Mouse (Mus musculus): ENCODE measurements around the gene Grm4.

Gene Grm4

DNA sequence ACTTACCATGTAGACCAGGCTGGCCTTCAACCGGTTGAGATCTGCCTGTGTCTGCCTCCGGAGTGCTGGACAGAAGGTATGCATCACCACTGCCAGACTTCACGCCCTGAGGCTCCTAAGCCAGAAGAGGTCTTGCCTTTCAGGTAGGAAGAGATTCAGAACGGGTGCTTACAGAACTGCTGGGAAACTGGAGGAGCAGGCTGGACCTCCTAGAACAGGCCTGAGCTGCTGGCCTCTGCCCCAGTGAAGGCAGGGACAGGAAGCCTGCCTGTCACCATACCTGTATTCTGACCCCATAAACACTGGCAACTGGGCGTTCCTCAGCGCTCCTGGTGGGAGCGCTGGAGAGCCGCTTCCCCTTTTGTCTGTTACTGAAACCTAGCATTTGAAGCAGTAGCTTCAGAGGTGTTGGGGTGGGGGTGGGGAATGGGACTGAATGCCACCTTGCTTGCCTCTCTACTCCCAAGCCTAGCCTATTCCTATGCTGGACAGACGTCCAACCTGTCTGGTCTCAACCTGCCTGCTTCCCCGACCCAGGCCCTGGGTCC, 30.3 kb upstream of the Grm4 start:
- DNase-seq (ENCODE audit: low read depth, low spot score) = no peak

DNA sequence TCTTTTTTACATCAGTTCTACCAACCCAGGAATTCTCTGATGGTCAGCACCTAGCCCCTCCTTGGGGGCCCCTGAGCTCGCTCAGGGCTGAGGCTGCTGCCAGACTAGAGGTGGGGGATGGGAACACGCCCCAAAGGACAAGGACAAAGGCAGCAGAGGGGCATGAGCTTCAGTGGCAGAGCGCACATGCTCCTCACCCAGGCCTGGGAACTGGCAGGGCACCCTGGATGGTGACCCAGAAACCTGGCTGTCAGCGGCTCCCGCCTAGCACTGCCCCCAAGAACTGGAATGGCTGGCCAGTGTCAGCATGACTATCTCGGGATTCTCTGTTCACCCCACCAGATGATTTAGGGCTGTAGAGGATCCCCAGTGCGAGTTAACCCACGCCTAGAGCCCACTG, 28.0 kb upstream of the Grm4 start:
- no peak for DNase-seq (ENCODE audit: low read depth, low spot score)

DNA sequence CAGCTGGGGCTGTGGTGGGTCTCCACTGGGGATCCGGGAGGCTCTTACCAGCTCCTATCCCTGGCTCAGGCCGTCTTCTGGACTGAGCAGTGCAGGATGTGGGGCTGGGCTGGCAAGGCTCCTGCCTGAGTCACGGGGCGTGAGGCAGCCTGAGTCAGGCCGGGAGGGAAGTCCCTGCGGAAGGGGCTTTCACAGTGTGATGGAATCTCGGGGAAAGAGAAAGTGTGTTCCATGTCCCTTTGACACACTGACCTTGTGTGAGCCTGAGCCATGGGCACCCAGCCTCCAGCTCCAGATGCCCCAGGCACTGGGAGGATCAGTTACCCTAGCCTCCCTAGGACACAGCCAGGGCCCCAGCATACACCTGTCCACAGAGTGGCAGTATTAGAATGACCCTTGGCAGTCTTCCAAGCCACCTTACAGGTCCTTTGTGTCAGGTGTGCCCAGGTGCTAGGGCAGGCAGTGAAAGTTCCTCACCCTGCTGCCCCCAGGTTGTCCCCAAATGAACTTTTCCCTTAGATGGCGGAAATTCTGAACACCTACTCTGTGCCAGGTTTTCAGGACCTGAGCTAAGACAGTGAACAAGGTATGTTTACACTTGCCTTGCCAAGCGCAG, 26.2 kb upstream of the Grm4 start:
- DNase-seq (ENCODE audit: low read depth, low spot score) = no peak

DNA sequence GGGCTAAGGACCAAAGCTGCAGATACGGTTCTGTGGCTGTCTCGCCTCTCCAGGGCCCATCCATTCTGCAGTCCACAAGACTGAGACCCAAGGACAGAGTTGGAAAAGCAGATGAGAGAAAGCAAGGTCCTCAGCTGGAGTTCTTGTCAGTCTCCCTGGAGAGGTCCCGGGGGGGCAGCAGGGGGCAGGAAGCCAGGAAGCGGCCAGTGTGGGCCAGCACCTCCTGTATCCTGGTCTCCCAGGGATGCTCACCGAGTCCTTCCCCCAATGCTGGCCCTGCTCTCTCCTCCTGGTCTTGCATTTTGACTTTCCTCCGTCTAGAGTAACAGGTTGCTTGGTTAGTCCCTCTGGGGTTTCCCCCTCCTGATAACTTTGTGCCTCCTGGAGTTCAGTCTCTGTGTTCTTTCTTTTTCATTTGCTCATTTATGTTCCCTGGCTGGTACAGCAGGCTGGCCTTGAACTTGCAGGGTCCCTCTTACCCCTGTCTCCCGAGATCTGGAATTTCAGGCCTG, 25.4 kb upstream of the Grm4 start:
- no peak for DNase-seq (ENCODE audit: low read depth, low spot score)

DNA sequence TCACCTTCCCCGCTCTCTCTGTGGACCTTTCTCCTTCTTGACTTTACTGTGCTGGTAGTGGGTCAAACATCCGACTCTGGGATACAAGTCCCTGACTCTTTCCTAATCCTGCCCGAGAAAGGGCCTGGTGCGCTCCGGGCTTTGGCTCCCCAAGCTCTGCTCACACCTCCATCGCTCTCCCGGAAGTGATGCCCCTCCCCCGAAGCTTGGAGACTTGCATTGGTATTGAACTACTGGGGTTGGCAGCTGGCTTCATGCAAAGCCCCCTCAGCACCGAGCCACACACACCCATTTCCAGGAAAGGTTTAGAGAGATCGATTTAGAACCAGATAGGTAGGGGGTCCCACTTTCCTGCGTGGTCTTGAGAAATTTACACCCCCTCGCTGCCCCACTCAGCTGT, 24.8 kb upstream of the Grm4 start:
- DNase-seq (ENCODE audit: low read depth, low spot score) = no peak

DNA sequence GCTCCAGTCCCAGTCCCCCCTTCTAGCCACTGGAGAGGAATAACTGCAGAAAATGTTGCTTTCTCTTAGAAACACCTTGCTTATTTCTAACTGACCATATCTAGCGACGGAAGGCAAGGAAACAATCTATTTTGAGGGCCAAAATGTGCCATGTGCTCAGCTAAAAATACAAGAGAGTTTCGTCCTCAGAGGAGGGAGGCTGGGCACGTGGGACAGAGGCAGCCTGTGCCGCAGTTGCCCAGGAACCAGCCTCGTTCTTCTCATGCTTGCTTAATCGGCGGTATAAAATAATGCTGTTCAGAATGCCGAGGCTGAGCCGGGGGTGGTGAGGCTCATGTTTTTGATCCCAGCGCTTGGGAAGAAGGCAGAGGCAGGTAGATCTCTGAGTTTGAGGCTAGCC, 23.3 kb upstream of the Grm4 start:
- DNase-seq (ENCODE audit: low read depth, low spot score) = no peak

DNA sequence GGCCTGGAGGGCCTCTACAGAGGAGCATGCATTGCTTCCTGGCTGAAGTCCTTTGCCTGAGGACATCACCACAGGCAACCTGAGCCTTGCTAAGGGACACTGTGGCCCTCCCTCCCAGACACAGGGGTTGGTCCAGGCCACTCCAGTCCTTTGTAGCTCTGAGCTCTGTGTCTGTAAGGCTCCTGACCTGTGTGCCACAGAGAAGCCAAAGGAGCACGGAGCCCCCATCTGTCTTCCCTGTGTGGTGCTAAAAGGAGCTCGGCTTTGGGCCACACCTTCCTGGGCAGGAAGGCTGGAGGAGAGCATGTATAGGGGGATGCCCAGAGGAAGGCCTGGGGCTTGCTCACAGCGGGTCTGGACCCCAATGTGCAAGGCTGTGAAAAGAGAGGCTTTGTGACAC, 20.8 kb upstream of the Grm4 start:
- no peak for DNase-seq (ENCODE audit: low read depth, low spot score)

DNA sequence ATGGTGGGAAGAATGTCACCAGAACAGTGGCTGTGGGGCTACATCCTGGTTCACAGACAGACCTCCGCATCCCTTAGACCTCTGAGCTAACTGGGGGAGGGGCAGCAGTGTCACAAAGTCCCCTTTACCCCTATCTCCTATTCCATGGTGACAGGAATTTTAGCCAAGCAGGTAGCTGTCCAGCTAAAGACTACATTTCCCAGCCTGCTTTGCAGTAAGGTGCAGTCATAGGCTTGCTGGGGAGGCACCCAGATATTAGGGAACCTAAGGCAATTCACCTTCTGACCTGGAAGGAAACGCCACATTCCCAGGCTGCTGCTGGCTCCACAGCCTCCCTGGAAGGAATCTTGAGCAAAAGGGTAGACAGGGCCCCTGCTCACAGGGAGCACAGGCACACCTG, 20.1 kb upstream of the Grm4 start:
- no peak for DNase-seq (ENCODE audit: low read depth, low spot score)

DNA sequence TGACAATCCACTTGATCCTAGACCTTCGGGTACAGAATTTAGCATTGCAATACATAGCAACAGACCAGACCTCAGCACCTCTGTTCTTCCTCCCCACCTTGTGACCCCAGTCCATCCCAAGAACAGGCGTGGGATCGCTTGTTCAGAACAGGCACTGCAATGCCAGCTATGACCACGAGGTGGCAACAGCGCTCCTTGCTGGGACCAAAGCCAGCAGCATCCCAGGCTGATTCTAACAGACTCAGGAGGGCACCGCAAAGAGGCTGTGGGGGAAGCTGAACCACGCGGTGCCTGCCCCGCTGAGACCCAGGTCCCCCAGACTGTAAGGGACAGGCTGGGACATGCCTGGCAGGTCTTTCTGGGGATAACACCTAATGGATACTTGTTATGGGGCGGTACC, 13.5 kb upstream of the Grm4 start:
- DNase-seq (ENCODE audit: low read depth, low spot score) = no peak

DNA sequence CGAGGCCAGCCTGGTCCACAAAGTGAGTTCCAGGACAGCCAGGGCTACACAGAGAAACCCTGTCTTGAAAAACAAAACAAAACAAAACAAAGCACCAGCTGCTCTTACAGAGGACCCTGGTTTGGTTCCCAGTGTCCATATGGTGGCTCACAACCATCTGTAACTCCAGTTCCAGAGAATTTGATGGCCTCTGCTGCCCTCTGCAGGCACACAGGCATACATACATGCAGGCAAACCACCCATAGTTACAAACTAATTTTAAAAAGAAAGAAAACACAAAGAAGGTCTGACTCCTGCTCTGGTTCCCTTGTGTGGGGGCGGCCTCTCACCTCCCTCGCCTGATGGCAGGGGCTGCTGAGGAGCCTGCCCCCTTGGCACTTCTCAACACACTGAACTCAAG, 12.2 kb upstream of the Grm4 start:
- no peak for DNase-seq (ENCODE audit: low read depth, low spot score)

DNA sequence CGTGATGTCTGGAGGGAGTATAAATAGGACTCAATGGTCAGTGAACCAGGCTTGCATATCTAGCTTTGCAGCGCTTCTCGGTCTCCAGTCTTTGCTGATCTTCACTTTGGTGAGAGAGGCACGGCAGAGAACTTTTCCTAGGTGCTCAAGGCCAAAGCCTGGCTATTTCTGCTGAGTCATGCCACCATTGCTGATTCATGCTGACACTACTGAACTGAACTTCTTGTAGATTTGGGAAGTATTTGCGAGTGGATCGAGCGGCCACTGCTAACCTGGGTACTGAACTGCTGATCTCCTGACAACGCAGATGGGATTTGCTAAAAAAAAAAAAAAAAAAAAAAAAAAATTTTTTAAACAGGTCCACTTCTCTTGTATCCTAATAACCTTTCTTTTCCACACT, 10.9 kb upstream of the Grm4 start:
- no peak for DNase-seq (ENCODE audit: low read depth, low spot score)

DNA sequence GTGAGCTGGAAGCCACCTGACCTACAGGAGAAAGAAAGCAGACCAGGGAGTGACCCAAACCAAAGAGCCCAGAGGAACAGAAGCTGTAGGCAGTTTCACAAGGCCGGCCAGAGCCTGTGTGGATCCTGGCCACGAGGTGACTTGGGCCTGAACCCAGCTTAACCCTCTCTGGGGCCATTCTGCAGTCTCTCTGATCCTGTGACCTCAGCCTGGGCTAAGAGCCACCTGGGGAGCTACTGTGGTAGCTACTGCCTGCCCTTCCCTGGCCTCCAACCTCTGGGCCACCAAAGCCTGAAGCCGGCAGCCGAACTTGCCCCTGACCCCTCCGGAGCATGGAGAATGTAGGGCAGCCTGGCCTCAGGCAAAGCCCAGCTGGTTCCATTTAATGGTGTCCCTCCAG, 7.6 kb upstream of the Grm4 start:
- DNase-seq (ENCODE audit: low read depth, low spot score) = no peak

DNA sequence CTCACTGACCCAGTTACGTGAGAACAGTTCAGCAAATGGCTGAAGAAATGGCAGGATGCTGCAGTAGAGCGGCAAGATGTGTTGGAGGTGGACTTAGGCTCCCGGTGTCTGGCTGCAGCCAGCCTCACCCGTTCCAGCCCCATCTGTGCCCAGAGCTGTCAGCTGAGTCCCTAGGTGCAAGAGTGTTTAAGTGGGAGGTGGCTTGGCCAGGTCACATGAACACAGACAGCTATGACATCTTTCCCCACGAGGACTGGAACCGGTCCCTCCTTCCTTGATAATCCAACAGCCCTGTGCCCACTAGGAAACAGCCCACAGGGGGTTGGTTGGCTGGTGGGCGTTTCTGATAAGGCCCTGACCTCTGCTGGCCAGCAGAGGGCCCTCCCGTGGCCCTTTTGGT, 6.8 kb upstream of the Grm4 start:
- no peak for DNase-seq (ENCODE audit: low read depth, low spot score)

DNA sequence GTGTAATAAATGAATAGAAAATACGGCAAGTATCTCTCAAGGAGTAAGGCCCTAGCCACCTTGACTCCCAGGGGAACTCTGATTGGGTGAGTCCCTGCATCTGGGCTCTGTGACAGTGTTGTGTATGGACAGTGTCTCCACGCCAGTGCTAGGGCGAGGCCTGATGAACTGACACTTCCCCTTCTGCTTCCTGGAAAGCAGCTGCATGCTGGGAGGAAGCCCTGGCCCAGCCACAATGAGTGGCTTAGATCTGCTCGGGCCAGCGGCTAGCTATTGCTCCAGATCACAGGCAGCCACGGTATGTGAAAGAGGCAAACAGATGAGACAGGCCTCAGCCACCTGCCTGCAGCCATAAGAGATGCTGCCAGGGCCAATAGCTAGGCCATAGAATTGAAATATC, 6.0 kb upstream of the Grm4 start:
- DNase-seq (ENCODE audit: low read depth, low spot score) = no peak

DNA sequence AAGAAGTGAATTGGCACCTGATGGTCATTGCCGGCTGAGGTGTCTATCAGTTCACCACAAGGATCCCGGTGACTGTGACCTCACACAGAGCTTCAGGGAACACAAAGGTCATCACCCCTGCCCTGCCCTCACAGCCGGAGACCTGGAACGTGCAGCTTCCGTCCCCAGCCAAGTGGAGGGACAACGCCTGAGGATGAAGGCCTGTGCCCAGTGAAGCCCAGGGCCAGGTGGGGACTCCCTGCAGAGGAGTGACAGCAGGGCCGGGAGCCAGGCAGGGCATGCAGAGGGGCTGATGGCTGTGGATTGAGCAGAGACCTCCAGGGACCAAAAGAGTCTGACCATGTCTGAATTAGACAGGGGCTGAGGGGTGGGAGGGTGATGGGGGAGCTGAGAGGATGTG, 1.9 kb upstream of the Grm4 start:
- no peak for DNase-seq (ENCODE audit: low read depth, low spot score)

DNA sequence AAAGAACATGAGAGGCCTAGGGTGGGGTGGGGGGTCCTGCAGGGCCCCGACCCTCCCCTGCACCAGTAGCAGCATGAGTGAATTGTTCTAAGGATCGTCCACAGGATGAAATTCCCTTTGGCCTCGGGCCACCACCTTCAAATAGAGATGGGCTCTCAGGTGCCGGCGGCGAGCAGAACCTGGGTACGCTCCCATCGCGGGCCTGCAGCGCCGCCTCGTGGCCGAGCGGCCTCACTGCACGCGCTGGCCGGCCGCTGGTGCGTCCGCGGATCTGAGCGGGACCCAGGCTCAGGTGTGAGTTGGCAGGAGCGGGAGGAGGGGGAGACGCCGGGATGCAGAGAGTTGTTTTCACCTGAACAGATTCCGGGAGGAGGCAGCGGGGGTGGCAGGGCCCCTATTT, 646 bp downstream of the Grm4 start:
- DNase-seq (ENCODE audit: low read depth, low spot score) = no peak

DNA sequence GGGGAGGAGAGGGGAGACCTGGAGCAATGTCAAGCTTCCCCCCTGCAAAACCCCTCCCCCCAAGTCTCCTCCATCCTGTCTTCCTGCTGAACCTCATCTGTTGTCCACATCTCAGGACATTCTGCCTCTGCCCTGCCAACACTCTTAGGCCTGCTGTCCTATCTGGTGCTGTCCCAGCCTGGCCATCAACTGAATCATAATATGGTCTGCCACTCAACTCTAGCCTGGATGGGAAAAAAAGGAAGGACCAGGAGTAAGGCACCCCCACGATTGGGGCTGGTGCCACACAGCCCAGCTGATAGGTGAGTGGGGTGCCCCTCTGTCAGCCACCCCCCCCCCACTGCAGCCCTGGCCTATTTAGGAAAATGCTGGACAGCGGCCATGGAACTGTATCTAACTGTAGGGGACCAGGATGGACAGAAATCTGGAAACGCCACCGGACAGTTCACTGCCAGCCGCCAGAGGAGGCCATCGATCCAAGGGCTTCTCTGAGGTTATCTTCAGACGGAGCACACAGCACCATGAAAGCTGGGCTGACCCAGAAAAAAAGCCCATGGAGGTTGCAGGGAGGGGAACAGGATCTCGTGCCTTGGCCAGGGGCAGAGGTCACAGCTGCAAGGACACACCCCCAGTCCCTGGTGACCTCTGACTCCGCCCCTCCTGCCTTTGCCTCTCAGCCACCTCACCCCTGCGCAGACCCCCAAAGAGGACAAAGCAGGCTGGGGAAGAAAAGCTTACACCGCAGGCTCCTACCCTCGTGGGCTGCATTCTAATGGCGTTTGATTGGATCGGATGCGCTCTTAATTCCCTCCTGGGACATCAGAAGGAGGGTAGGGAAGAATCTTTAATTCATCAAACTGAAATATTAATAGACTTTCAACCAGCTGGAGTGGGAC, 2.3 kb downstream of the Grm4 start:
- no peak for DNase-seq (ENCODE audit: low read depth, low spot score)

DNA sequence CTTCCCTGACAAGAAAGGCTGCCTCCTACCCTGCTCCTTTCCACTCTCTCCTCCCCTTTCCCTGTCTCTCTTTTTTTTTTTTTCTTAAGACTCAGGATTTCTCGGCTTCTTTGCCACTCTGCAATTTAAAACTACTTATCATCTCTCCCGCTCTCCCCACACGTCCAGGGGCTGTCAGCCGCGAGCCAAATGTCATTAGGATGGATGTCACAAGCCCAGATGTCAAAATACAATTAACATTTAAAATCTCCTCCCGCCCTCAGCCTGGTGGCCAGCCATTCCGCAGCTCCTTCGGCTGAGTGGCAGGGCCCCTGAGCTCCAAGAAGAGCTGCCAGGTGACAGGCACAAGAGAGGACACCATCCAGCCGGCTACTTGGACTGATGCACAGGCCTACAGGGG, 2.9 kb downstream of the Grm4 start:
- DNase-seq (ENCODE audit: low read depth, low spot score) = no peak

DNA sequence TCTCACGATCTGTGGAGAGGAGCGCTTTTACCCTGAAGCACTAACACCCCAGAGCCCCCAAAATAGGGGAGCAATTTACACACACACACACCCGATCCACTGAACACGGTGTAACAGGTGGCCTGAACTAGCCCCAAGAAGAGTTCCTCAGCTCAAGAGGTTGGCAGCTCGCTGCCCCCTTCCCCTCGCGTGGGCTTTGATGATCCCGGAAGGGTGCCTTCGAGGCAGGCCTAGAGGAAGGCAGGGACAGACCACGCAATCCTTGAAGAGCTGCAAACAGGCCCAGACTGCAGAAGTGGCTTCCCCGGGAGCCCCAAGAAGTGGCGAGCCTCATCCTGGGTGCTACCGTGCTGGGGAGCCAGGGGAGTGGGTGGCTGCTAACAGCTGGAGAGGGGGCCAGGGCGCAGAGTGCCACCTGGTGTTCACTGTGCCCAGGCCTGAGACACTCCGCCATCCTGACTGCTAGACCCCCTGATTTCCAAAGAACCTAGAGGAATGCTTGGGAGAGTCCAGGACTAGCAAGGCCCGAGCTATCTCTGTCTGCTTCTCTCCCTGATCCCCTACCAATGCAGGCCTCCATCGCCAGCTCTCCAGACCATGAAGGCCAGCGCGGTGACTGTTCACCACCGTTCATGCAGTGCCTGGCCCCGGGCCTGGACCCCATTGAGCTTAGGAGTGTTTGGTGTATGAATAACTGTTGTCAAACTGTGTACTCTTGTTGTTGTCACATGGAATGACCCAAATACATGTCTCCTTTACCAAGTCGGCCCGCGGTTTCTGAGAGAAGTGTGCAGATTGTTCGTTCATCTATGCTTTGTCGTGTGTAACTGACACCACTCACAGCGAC, 7.1 kb downstream of the Grm4 start:
- no peak for DNase-seq (ENCODE audit: low read depth, low spot score)

DNA sequence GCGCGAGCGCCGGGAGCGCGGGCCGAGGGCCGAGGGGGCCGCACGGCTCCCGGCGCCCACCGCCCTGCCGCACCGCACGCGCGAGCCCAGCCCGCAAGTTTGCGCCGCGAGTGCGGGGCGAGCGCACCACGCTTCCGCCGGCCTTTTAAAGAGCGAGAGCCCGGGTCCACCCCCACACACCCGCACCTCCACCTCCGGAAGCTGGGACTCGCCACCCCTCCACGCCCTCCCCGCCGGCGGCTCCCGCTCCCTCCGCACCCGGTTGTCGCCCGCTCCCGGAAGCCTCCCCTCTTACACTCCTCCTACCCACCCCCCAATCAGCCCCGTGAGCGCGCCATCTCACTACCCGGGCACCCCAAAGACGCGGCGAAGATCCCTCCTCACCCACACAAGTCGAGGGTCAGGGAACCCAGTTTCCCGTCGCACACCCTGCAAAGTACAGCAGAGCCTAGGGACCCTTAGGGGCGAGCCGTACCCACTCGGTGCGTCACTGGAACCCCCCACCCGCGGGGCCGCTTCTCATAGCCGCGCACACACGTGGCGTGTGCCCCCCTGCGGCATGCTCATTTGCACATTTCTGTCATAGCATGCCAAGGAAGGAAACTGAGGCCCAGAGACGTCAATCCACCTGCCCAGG, 7.8 kb downstream of the Grm4 start:
- DNase-seq (ENCODE audit: low read depth, low spot score) = no peak

DNA sequence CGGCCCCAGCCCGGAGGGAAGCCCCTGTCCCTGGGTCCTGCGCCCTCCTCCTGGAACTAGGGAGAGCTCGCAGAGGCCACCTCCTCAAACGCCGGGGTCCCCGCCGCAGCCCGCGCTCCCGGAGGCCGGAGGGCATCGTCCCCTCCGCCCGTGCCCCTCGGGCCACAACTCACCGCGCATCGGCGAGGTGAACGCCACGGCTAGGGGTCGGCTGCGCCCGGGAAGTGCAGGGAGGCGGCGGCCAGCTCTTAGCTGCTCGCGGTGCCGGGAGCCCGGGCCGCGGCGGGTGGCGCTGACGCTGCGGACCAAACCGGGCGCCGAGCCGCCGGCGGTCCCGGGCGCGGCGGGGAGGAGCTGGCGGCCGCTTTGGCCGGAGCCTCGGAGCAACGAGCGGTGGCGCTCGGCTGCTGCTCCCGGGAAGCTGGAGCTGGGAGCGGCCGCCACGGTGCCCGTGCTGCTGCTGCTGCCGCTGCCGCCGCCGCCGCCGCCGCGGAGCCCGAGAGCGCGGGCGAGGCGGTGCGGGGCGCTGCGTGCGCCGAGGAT, 8.5 kb downstream of the Grm4 start:
- no peak for DNase-seq (ENCODE audit: low read depth, low spot score)
